ENCODE assay signal across 17 mouse cellular contexts in genomic region chr7:6799105-6799805, GRCm38 (mm10).
DNase-seq lines count a peak whose midpoint lies in the region; ATAC-seq and TF ChIP-seq lines count a peak whose summit lies in the region.
"Had no signal": no experiment of that assay in that cellular context is flagged by ENCODE, and none has a peak within 500 bp of the region (broad histone marks: within the 10 kb centered on the region; RNA-seq: fewer than 3 reads in every experiment).

No protein-coding gene starts in this region.

- no peak overlapping the region for H3K4me3 ChIP-seq in hindbrain, embryonic 11.5 days (ENCODE audit: low read depth, low read length)
- H3K4me3 ChIP-seq in hindbrain, embryonic 16.5 days (ENCODE audit: low read length) = no peak overlapping the region
- no peak overlapping the region for H3K4me3 ChIP-seq in embryonic facial prominence, embryonic 11.5 days (ENCODE audit: low read depth, low read length)
- H3K4me3 ChIP-seq in limb, embryonic 14.5 days (replicated peaks; ENCODE audit: low read length) = no peak overlapping the region
- H3K4me3 ChIP-seq in neural tube, embryonic 15.5 days (replicated peaks) = no peak overlapping the region
- H3K4me3 ChIP-seq: heart, embryonic 15.5 days; megakaryocyte, embryonic 14.5 days; neural tube, embryonic 12.5 days had no signal

- H3K27me3 ChIP-seq in hindbrain, embryonic 11.5 days (ENCODE audit: control insufficient read depth, insufficient read depth, low read length) = no peaks in the 10 kb centered on the region
- H3K27me3 ChIP-seq in hindbrain, embryonic 16.5 days (replicated peaks; ENCODE audit: control insufficient read depth, insufficient read depth, low read length) = no peaks in the 10 kb centered on the region
- no peaks in the 10 kb centered on the region for H3K27me3 ChIP-seq in embryonic facial prominence, embryonic 11.5 days (ENCODE audit: control insufficient read depth, insufficient read depth, low read length)
- H3K27me3 ChIP-seq in limb, embryonic 14.5 days (ENCODE audit: control insufficient read depth, insufficient read depth, low read length) = no peaks in the 10 kb centered on the region
- H3K27me3 ChIP-seq in neural tube, embryonic 15.5 days (replicated peaks) = no peaks in the 10 kb centered on the region
- H3K27me3 ChIP-seq: heart, embryonic 15.5 days; megakaryocyte, embryonic 14.5 days; neural tube, embryonic 12.5 days had no signal

- no peaks in the 10 kb centered on the region for H3K9me3 ChIP-seq in hindbrain, embryonic 11.5 days (ENCODE audit: control insufficient read depth, low read length)
- H3K9me3 ChIP-seq in hindbrain, embryonic 16.5 days (ENCODE audit: control insufficient read depth, low read length) = no peaks in the 10 kb centered on the region
- no peaks in the 10 kb centered on the region for H3K9me3 ChIP-seq in embryonic facial prominence, embryonic 11.5 days (replicated peaks; ENCODE audit: control insufficient read depth, low read length)
- no peaks in the 10 kb centered on the region for H3K9me3 ChIP-seq in limb, embryonic 14.5 days (ENCODE audit: control insufficient read depth, low read length)
- no peaks in the 10 kb centered on the region for H3K9me3 ChIP-seq in neural tube, embryonic 15.5 days (replicated peaks)
- H3K9me3 ChIP-seq: heart, embryonic 15.5 days; neural tube, embryonic 12.5 days had no signal

- intact Hi-C loops in gastrocnemius, postnatal 14 days (cut with DNase I; ENCODE audit: low total_unique reads) = no loop called here

- no peak for DNase-seq in hindbrain, embryonic 11.5 days (ENCODE audit: low spot score)
- DNase-seq in embryo, embryonic 11 days = peak; percentile 77
- DNase-seq in embryonic facial prominence, embryonic 11.5 days (ENCODE audit: low spot score) = peak; percentile 77
- DNase-seq in limb, embryonic 14.5 days (ENCODE audit: low spot score) = peak; percentile 66
- no peak for DNase-seq in gastrocnemius, postnatal 14 days
- DNase-seq: cerebellum, adult 18-20 months; cerebellum, postnatal 25 days; forebrain, postnatal 0 days; kidney, adult 9 months; kidney, postnatal 4 days; liver, postnatal 0 days; right cerebral cortex, postnatal 14 days had no signal

- H3K36me3 ChIP-seq in hindbrain, embryonic 11.5 days (ENCODE audit: control insufficient read depth, insufficient read depth, low read length) = no peaks in the 10 kb centered on the region
- H3K36me3 ChIP-seq in hindbrain, embryonic 16.5 days (ENCODE audit: control insufficient read depth, insufficient read depth, low read length) = no peaks in the 10 kb centered on the region
- H3K36me3 ChIP-seq in embryonic facial prominence, embryonic 11.5 days (replicated peaks; ENCODE audit: control insufficient read depth, insufficient read depth, low read depth, low read length) = no peaks in the 10 kb centered on the region
- no peaks in the 10 kb centered on the region for H3K36me3 ChIP-seq in limb, embryonic 14.5 days (ENCODE audit: control insufficient read depth, insufficient read depth, low read length)
- H3K36me3 ChIP-seq in neural tube, embryonic 15.5 days = no peaks in the 10 kb centered on the region
- H3K36me3 ChIP-seq: heart, embryonic 15.5 days; neural tube, embryonic 12.5 days had no signal

- no peak overlapping the region for H3K27ac ChIP-seq in hindbrain, embryonic 11.5 days (ENCODE audit: low read depth, low read length)
- no peak overlapping the region for H3K27ac ChIP-seq in hindbrain, embryonic 16.5 days (ENCODE audit: low read depth, low read length)
- H3K27ac ChIP-seq in embryonic facial prominence, embryonic 11.5 days (replicated peaks; ENCODE audit: low read depth, low read length) = no peak overlapping the region
- H3K27ac ChIP-seq in limb, embryonic 14.5 days (replicated peaks; ENCODE audit: low read depth, low read length) = peak overlapping the region; percentile 1; the same call in 1 of the 2 replicates
- no peak overlapping the region for H3K27ac ChIP-seq in neural tube, embryonic 15.5 days (replicated peaks)
- H3K27ac ChIP-seq: heart, embryonic 15.5 days; neural tube, embryonic 12.5 days had no signal

- no peak overlapping the region for H3K4me2 ChIP-seq in hindbrain, embryonic 11.5 days (replicated peaks; ENCODE audit: low read depth, low read length)
- no peak overlapping the region for H3K4me2 ChIP-seq in hindbrain, embryonic 16.5 days (ENCODE audit: low read length)
- H3K4me2 ChIP-seq in embryonic facial prominence, embryonic 11.5 days (ENCODE audit: low read depth, low read length) = no peak overlapping the region
- no peak overlapping the region for H3K4me2 ChIP-seq in limb, embryonic 14.5 days (replicated peaks; ENCODE audit: low read depth, low read length, severe bottlenecking)
- no peak overlapping the region for H3K4me2 ChIP-seq in neural tube, embryonic 15.5 days
- H3K4me2 ChIP-seq: heart, embryonic 15.5 days; neural tube, embryonic 12.5 days had no signal

- 61% methylated on average over 9 of the region's 9 CpGs for WGBS in hindbrain, embryonic 11.5 days
- WGBS in hindbrain, embryonic 16.5 days = 75% methylated on average over 9 of the region's 9 CpGs
- 30% methylated on average over 9 of the region's 9 CpGs for WGBS in embryonic facial prominence, embryonic 11.5 days
- 21% methylated on average over 9 of the region's 9 CpGs for WGBS in limb, embryonic 14.5 days
- WGBS in neural tube, embryonic 15.5 days = 44% methylated on average over 9 of the region's 9 CpGs

- no peaks in the 10 kb centered on the region for H3K4me1 ChIP-seq in hindbrain, embryonic 11.5 days (replicated peaks; ENCODE audit: control insufficient read depth, insufficient read depth, low read length)
- no peaks in the 10 kb centered on the region for H3K4me1 ChIP-seq in hindbrain, embryonic 16.5 days (ENCODE audit: control insufficient read depth, insufficient read depth, low read depth, low read length)
- no peaks in the 10 kb centered on the region for H3K4me1 ChIP-seq in embryonic facial prominence, embryonic 11.5 days (ENCODE audit: control insufficient read depth, insufficient read depth, low read length)
- H3K4me1 ChIP-seq in limb, embryonic 14.5 days (ENCODE audit: control insufficient read depth, insufficient read depth, low read length) = peaks cover 19% of the 10 kb centered on the region
- H3K4me1 ChIP-seq in neural tube, embryonic 15.5 days = 0 out of 2 replicates have a peak, but pooled peaks cover 4% of the 10 kb centered on the region
- H3K4me1 ChIP-seq: megakaryocyte, embryonic 14.5 days; neural tube, embryonic 12.5 days had no signal

- no peak for TF ChIP-seq POLR2A in limb, embryonic 14.5 days (IDR thresholded peaks at IDR 0.05; ENCODE audit: borderline replicate concordance, extremely low read depth, insufficient read depth, insufficient read length)

- H3K9ac ChIP-seq in hindbrain, embryonic 11.5 days (ENCODE audit: low read depth, low read length) = no peak overlapping the region
- no peak overlapping the region for H3K9ac ChIP-seq in hindbrain, embryonic 16.5 days (ENCODE audit: low read depth, low read length)
- no peak overlapping the region for H3K9ac ChIP-seq in embryonic facial prominence, embryonic 11.5 days (replicated peaks; ENCODE audit: low read length)
- H3K9ac ChIP-seq in limb, embryonic 14.5 days (ENCODE audit: low read depth, low read length, severe bottlenecking) = no peak overlapping the region
- H3K9ac ChIP-seq in neural tube, embryonic 15.5 days (replicated peaks) = no peak overlapping the region
- H3K9ac ChIP-seq: forebrain, postnatal 0 days; heart, embryonic 15.5 days; liver, postnatal 0 days; neural tube, embryonic 12.5 days had no signal

- ATAC-seq in hindbrain, embryonic 11.5 days (ENCODE audit: low FRiP score) = peak; percentile 33; the same call in 1 of the 2 replicates
- no peak for ATAC-seq in hindbrain, embryonic 16.5 days
- ATAC-seq in embryonic facial prominence, embryonic 11.5 days (replicated peaks; ENCODE audit: insufficient number of reproducible peaks, low FRiP score, low TSS enrichment, low read depth) = peak; percentile 49; the same call in 1 of the 2 replicates
- peak; percentile 64 for ATAC-seq in limb, embryonic 14.5 days (ENCODE audit: low FRiP score, low read depth)
- no peak for ATAC-seq in neural tube, embryonic 15.5 days (ENCODE audit: low FRiP score)
- ATAC-seq: forebrain, postnatal 0 days; liver, postnatal 0 days had no signal

Comparison
In these comparisons a context has a peak if more than half of its experiments do, and no peak if none do; other contexts are left out.
1. ATAC-seq: peak in hindbrain, embryonic 11.5 days (single experiment), embryonic facial prominence, embryonic 11.5 days (single experiment) and limb, embryonic 14.5 days (single experiment); none in hindbrain, embryonic 16.5 days (single experiment) and neural tube, embryonic 15.5 days (single experiment).
2. DNase-seq: peak in embryo, embryonic 11 days (single experiment), embryonic facial prominence, embryonic 11.5 days (single experiment) and limb, embryonic 14.5 days (single experiment); none in hindbrain, embryonic 11.5 days (single experiment) and gastrocnemius, postnatal 14 days (single experiment).